Mouse (Mus musculus) kidney, embryonic 14.5 days (tissue): ENCODE results near the gene Tubgcp5. TPM values are rescaled to one million over a fixed set of nuclear protein-coding genes. Genes with fewer than 3 reads are reported as not detected.

ENCODE experiments used
- ATAC-seq: fragments of 200-750 bp; cut with Nextera tagmentation; 2 replicates; pipeline ENCODE4 v1.8.0; 2017; ENCODE audit warnings: moderate number of reproducible peaks, mild to moderate bottlenecking, moderate TSS enrichment, moderate library complexity; ENCODE audit not compliant: low FRiP score, low TSS enrichment
- H3K27ac ChIP-seq: fragments of 300-500 bp; sonication (generic); 2 replicates; pipeline ENCODE4 v1.5.1; 2014; ENCODE audit warnings: low read depth, mild to moderate bottlenecking, low read length, moderate library complexity, mixed read lengths
- H3K27me3 ChIP-seq: fragments of 300-500 bp; sonication (generic); 2 replicates; pipeline ENCODE4 v1.6.1; 2014; ENCODE audit warnings: mild to moderate bottlenecking, low read length; ENCODE audit not compliant: control insufficient read depth, insufficient read depth
- H3K36me3 ChIP-seq: fragments of 300-500 bp; sonication (generic); 2 replicates; pipeline ENCODE4 v1.6.1; 2014; ENCODE audit warnings: low read length, mixed read lengths; ENCODE audit not compliant: control insufficient read depth, insufficient read depth
- H3K4me1 ChIP-seq: fragments of 300-500 bp; sonication (generic); 2 replicates; pipeline ENCODE4 v1.6.1; 2014; ENCODE audit warnings: low read length, mixed read lengths; ENCODE audit not compliant: control insufficient read depth, insufficient read depth
- H3K4me2 ChIP-seq: fragments of 300-500 bp; sonication (generic); replicated peaks from 2 replicates; pipeline ENCODE4 v1.6.1; 2014; ENCODE audit warnings: low read depth, mild to moderate bottlenecking, low read length
- H3K4me3 ChIP-seq: fragments of 300-500 bp; sonication (generic); 2 replicates; pipeline ENCODE4 v1.5.1; 2014; ENCODE audit warnings: mild to moderate bottlenecking, low read length
- H3K9ac ChIP-seq: fragments of 300-500 bp; sonication (generic); 2 replicates; pipeline ENCODE4 v1.6.1; 2014; ENCODE audit warnings: low read depth, mild to moderate bottlenecking, low read length, moderate library complexity
- H3K9me3 ChIP-seq: fragments of 300-500 bp; sonication (generic); 2 replicates; pipeline ENCODE4 v1.6.1; 2016; ENCODE audit warnings: low read length; ENCODE audit not compliant: control insufficient read depth
- WGBS: fragments of 180-500 bp; shearing (Covaris S2); extraction: QIAGEN DNeasy Blood & Tissue Kit; methylation state at CpG from one replicate; pipeline ENCODE4 v1.1.7; 2014; 5-methylcytosine and 5-hydroxymethylcytosine counted together
- polyA plus RNA-seq: library from polyadenylated mRNA; unstranded; fragments of >200 nt; fragmentation: Nextera tagmentation; extraction: Ambion mirVana; gene quantifications from 2 replicates; pipeline ENCODE4 v1.2.1, GENCODE M21; 2014

Gene Tubgcp5
- polyA plus RNA-seq, 1 experiment from 2014 or later: 34.6 TPM

- Histone ChIP-seq H3K4me2 (no peak overlapping the region), H3K9ac (no peak overlapping the region), H3K27ac (no peak overlapping the region), H3K9me3 (no peaks in the 10 kb centered on the region), H3K4me3 (no peak overlapping the region), H3K36me3 (peaks cover 69% of the 10 kb centered on the region), H3K27me3 (no peaks in the 10 kb centered on the region), H3K4me1 (no peaks in the 10 kb centered on the region)
- 95% methylated on average over 7 of the region's 7 CpGs for WGBS
- no peak for ATAC-seq
Measured at GRCm38 (mm10) chr7:55874703-55875102, 80.7 kb downstream of the Tubgcp5 start.

GRCm38 (mm10) chr7:55877721-55878120 lies 83.8 kb downstream of the Tubgcp5 start:
- 84% methylated on average over 10 of the region's 10 CpGs for WGBS
- Histone ChIP-seq H3K4me1 (no peaks in the 10 kb centered on the region), H3K27me3 (no peaks in the 10 kb centered on the region), H3K4me3 (no peak overlapping the region), H3K9ac (no peak overlapping the region), H3K4me2 (no peak overlapping the region), H3K9me3 (no peaks in the 10 kb centered on the region), H3K27ac (no peak overlapping the region), H3K36me3 (peaks cover 84% of the 10 kb centered on the region)
- ATAC-seq: no peak

- no peak overlapping the region for H3K4me3 ChIP-seq
- no peak overlapping the region for H3K27ac ChIP-seq
- 91% methylated on average over 9 of the region's 9 CpGs for WGBS
- H3K9me3 ChIP-seq: no peaks in the 10 kb centered on the region
- H3K9ac ChIP-seq: no peak overlapping the region
- ATAC-seq: no peak
- H3K36me3 ChIP-seq: peaks cover 61% of the 10 kb centered on the region
- no peaks in the 10 kb centered on the region for H3K4me1 ChIP-seq
- no peak overlapping the region for H3K4me2 ChIP-seq
- H3K27me3 ChIP-seq: no peaks in the 10 kb centered on the region
Measured at GRCm38 (mm10) chr7:55880882-55881281, 86.9 kb downstream of the Tubgcp5 start.

Other genes with a start within 250 kb of the Tubgcp5 start
- gene Siglech, start 26.0 kb upstream of the Tubgcp5 start, polyA plus RNA-seq: 0.14 TPM in 1 of 2 replicates, not detected in the other
- gene Cyfip1, start 47.6 kb downstream of the Tubgcp5 start, polyA plus RNA-seq: 60.3 and 119 TPM in 2 replicates
- 39.8 and 56.1 TPM in 2 replicates for gene Nipa2, start 168.3 kb downstream of the Tubgcp5 start, polyA plus RNA-seq
- 3.3 and 4.4 TPM in 2 replicates for gene Nipa1, start 225.8 kb downstream of the Tubgcp5 start, polyA plus RNA-seq